Mouse (Mus musculus): ENCODE results near the gene Calr4. TPM values are rescaled to one million over a fixed set of nuclear protein-coding genes. Genes with fewer than 3 reads are reported as not detected.

Calr4 gene
- polyA plus RNA-seq, 1 experiment from 2014 or later = not detected

DNA sequence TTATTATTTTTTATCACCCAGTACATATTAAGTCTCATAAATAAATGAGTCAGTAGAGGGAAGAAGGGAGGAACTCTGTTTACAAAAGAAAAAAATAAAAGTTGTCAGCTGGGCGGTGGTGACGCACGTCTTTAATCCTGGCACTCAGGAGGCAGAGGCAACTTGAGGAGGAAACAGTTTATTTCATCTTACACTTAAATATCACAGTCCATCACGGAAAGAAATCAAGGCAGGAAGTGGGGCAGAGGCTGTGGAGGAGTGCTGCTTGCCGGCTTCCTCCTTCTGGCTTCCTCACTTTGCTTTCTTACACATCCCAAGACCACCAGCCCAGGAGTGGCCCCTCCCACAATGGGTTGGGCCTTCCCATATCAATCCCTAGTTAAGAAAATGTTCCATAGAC lies 8.2 kb upstream of the Calr4 start:
- Histone ChIP-seq H3K27ac (ENCODE audit: low read depth) (no peak overlapping the region), H3K9ac (replicated peaks) (no peak overlapping the region), H3K4me2 (ENCODE audit: low read depth, low read length) (no peak overlapping the region), H3K4me3 (ENCODE audit: low read depth, low read length) (no peak overlapping the region), H3K36me3 (replicated peaks; ENCODE audit: insufficient read depth, low read length) (no peaks in the 10 kb centered on the region), H3K4me1 (ENCODE audit: insufficient read depth) (no peaks in the 10 kb centered on the region), H3K9me3 (ENCODE audit: low read length) (no peaks in the 10 kb centered on the region), H3K27me3 (ENCODE audit: insufficient read depth, low read length) (no peaks in the 10 kb centered on the region)
- 43% methylated on average over 5 of the region's 5 CpGs for WGBS (ENCODE audit: insufficient replicate concordance)
- DNase-seq (no peak), ATAC-seq (no peak)
- TF ChIP-seq CTCF (IDR thresholded peaks at IDR 0.05; ENCODE audit: low read depth) (no peak), EP300 (IDR thresholded peaks at IDR 0.05; ENCODE audit: low read depth) (no peak)

DNA sequence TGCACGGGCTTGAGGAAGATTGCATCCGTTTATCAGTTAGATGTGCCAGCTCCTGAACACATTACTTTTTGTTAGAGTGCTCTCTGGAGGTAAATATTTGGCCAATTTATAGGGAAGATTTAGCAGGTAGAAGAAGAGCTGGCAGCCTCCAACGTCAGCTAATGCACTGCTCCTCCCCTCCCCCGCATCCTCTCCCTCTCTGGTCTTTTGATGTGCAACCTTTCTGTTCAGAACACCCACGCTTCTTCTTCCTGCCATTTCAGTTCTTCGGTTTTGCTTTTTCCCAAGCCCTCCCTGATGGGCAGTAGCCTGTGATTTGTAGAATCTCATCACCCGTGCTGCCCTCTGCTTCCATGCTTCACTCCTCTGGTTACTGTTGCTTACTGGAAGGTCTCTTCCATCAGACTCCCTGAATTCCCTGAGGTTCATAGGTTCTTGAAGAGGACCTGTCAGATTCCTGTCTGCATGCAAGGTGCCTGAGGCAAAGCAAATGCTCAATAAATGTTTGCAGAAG lies 4.5 kb upstream of the Calr4 start:
- Histone ChIP-seq H3K4me3 (ENCODE audit: low read depth, low read length) (no peak overlapping the region), H3K9me3 (ENCODE audit: low read length) (no peaks in the 10 kb centered on the region), H3K36me3 (replicated peaks; ENCODE audit: insufficient read depth, low read length) (no peaks in the 10 kb centered on the region), H3K9ac (replicated peaks) (no peak overlapping the region), H3K4me2 (ENCODE audit: low read depth, low read length) (no peak overlapping the region), H3K27me3 (ENCODE audit: insufficient read depth, low read length) (no peaks in the 10 kb centered on the region), H3K4me1 (ENCODE audit: insufficient read depth) (no peaks in the 10 kb centered on the region), H3K27ac (ENCODE audit: low read depth) (no peak overlapping the region)
- DNase-seq (no peak), ATAC-seq (no peak)
- WGBS (ENCODE audit: insufficient replicate concordance) = 40% methylated on average over 7 of the region's 7 CpGs
- TF ChIP-seq EP300 (IDR thresholded peaks at IDR 0.05; ENCODE audit: low read depth) (no peak), CTCF (IDR thresholded peaks at IDR 0.05; ENCODE audit: low read depth) (no peak)

DNA sequence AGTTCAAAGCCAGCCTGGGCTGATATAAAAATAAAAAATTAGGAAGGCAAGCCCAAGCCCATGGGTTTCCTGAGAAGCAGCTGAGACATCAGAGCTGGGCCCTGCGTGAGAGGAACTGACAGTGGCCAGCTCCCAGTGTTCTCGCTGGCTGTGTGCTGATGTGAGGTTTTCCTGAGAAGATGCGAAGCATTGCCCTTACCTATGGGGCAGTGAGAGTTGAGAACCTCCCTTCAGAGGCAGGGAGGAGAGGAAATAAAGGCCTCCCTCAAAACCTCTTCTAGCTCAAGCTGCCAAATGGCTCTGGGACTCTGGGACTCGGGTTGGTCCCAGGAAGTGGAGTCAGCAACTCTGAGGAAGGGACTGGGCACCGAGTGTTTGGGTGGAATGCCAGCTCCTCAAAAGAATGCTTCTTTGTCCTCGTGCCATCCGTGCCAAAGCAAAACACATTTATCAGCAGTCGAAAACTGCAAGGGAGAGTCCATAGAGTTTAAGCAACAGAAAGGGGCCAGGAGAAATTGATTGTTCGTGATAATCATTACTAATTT lies 593 bp downstream of the Calr4 start:
- WGBS (ENCODE audit: insufficient replicate concordance) = 71% methylated on average over 9 of the region's 9 CpGs
- Histone ChIP-seq H3K9me3 (ENCODE audit: low read length) (no peaks in the 10 kb centered on the region), H3K4me2 (ENCODE audit: low read depth, low read length) (no peak overlapping the region), H3K36me3 (replicated peaks; ENCODE audit: insufficient read depth, low read length) (no peaks in the 10 kb centered on the region), H3K27me3 (ENCODE audit: insufficient read depth, low read length) (no peaks in the 10 kb centered on the region), H3K9ac (replicated peaks) (no peak overlapping the region), H3K4me1 (ENCODE audit: insufficient read depth) (no peaks in the 10 kb centered on the region), H3K4me3 (ENCODE audit: low read depth, low read length) (no peak overlapping the region), H3K27ac (ENCODE audit: low read depth) (no peak overlapping the region)
- ATAC-seq (no peak), DNase-seq (no peak)
- TF ChIP-seq CTCF (IDR thresholded peaks at IDR 0.05; ENCODE audit: low read depth) (no peak), EP300 (IDR thresholded peaks at IDR 0.05; ENCODE audit: low read depth) (no peak)

DNA sequence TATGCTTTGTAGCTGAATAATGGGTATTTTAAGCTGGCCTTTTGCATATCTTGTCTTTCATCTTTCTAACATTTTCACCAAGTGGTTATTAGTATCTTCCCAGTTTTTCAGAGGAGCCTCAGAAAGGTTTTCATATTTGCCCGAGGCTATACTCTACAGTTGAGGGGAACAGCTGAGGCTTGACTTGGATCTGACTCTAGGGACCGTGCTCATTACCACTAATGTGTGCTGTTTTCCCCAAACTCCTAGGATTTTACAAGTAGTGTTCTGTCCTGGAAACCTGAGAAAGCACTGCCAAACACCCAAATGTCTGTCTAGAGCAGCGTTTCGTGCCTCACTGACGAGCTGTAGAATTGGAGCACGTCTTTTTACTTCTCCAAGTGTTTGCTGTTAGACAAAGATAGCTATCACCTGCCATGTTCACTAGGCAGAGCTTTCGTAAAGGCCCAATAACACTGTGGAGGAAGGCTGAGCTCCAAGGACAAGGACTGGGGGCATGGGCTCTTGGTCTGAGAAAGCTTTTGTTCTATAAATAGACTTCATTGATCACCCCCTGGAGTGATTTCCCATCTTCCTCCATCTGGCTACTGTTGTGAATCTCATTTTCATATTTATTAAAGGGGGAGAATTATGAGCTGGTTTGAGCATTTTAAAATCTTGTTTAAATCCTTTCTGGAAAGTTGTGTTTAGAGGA lies 2.0 kb downstream of the Calr4 start:
- Histone ChIP-seq H3K9me3 (ENCODE audit: low read length) (no peaks in the 10 kb centered on the region), H3K4me3 (ENCODE audit: low read depth, low read length) (no peak overlapping the region), H3K27me3 (ENCODE audit: insufficient read depth, low read length) (no peaks in the 10 kb centered on the region), H3K27ac (ENCODE audit: low read depth) (no peak overlapping the region), H3K4me1 (ENCODE audit: insufficient read depth) (no peaks in the 10 kb centered on the region), H3K4me2 (ENCODE audit: low read depth, low read length) (no peak overlapping the region), H3K36me3 (replicated peaks; ENCODE audit: insufficient read depth, low read length) (no peaks in the 10 kb centered on the region), H3K9ac (replicated peaks) (no peak overlapping the region)
- ATAC-seq = no peak
- DNase-seq = no peak
- no peak for TF ChIP-seq EP300 (IDR thresholded peaks at IDR 0.05; ENCODE audit: low read depth)
- no peak for TF ChIP-seq CTCF (IDR thresholded peaks at IDR 0.05; ENCODE audit: low read depth)
- 72% methylated on average over 7 of the region's 7 CpGs for WGBS (ENCODE audit: insufficient replicate concordance)

DNA sequence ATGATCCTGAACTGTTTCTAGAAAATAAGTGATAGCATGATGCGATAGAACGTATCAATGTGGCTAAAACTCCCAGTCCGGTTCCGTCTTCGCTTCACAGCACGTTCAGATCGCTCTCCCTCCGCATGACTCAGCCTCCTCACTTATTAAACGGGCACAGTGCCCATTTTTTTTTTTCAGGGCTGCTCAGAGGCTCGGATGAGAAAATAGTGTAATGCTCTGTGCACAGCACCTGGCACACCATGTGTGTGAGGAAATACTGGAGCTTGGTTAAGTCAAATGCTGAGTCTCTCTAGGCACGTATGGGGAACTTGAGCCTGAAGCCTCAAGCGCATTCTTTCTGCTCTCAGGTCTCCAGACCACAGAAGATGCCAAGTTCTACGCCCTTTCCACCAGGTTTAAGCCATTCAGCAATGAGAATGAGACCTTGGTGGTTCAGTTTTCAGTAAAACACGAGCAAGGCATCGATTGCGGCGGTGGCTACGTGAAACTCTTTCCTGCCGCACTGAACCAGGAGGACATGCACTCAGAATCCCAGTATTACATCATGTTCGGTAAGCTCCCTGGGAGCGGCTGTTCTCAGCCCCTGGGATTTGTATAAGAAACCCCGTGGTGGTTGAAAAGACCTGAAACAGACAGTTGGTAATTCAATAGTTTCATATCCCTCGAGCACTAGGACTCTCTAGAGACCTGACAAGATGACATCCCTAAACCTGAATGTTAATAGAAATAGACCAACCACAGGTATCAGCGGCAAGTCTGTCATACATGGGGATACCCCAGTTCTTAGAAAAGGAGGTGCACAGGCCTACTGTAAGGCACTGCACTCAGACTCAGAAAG lies 4.4 kb downstream of the Calr4 start:
- Histone ChIP-seq H3K4me2 (ENCODE audit: low read depth, low read length) (no peak overlapping the region), H3K36me3 (replicated peaks; ENCODE audit: insufficient read depth, low read length) (no peaks in the 10 kb centered on the region), H3K9me3 (ENCODE audit: low read length) (no peaks in the 10 kb centered on the region), H3K27ac (ENCODE audit: low read depth) (no peak overlapping the region), H3K9ac (replicated peaks) (no peak overlapping the region), H3K27me3 (ENCODE audit: insufficient read depth, low read length) (no peaks in the 10 kb centered on the region), H3K4me3 (ENCODE audit: low read depth, low read length) (no peak overlapping the region), H3K4me1 (ENCODE audit: insufficient read depth) (no peaks in the 10 kb centered on the region)
- no peak for ATAC-seq
- DNase-seq = no peak
- WGBS (ENCODE audit: insufficient replicate concordance) = 79% methylated on average over 24 of the region's 24 CpGs
- TF ChIP-seq CTCF (IDR thresholded peaks at IDR 0.05; ENCODE audit: low read depth) = no peak
- TF ChIP-seq EP300 (IDR thresholded peaks at IDR 0.05; ENCODE audit: low read depth) = no peak

DNA sequence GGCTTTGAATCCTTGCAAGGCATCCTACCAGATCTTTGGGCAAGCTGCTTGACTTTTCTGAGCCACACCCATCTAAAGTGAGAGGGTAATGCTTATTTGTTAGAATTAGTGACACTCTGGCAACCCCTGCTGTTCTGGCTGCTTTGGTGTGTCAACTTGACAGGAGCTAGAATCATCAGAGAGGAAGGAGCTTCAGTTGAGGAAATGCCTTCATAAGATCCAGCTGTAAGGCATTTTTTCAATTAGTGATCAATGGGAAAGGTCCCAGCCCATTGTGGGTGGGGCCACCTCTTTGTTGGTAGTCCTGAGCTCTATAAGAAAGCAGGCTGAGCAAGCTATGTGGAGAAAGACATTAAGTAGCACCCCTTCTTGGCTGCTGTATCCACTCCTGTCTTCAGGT lies 6.9 kb downstream of the Calr4 start:
- Histone ChIP-seq H3K27me3 (ENCODE audit: insufficient read depth, low read length) (no peaks in the 10 kb centered on the region), H3K4me3 (ENCODE audit: low read depth, low read length) (no peak overlapping the region), H3K27ac (ENCODE audit: low read depth) (no peak overlapping the region), H3K9ac (replicated peaks) (no peak overlapping the region), H3K9me3 (ENCODE audit: low read length) (no peaks in the 10 kb centered on the region), H3K4me2 (ENCODE audit: low read depth, low read length) (no peak overlapping the region), H3K36me3 (replicated peaks; ENCODE audit: insufficient read depth, low read length) (no peaks in the 10 kb centered on the region), H3K4me1 (ENCODE audit: insufficient read depth) (no peaks in the 10 kb centered on the region)
- no peak for TF ChIP-seq CTCF (IDR thresholded peaks at IDR 0.05; ENCODE audit: low read depth)
- no peak for TF ChIP-seq EP300 (IDR thresholded peaks at IDR 0.05; ENCODE audit: low read depth)
- no peak for ATAC-seq
- DNase-seq = no peak

Data from liver, postnatal 0 days (tissue).